Mouse (Mus musculus) limb, embryonic 15.5 days (tissue): ENCODE measurements around the gene Theg. TPM values are rescaled to one million over a fixed set of nuclear protein-coding genes. Genes with fewer than 3 reads are reported as not detected.
A peak's percentile ranks its signal among the peaks of the same experiment; 100 is the strongest.

Experiments used
- ATAC-seq: fragments of 200-750 bp; cut with Nextera tagmentation; 2 replicates; pipeline ENCODE4 v1.8.0; 2017; ENCODE audit warnings: low read depth, moderate TSS enrichment; ENCODE audit not compliant: insufficient number of reproducible peaks, low FRiP score, low TSS enrichment
- H3K27ac ChIP-seq: fragments of 300-500 bp; sonication (generic); 2 replicates; pipeline ENCODE4 v1.5.1; 2015; ENCODE audit warnings: moderate library complexity, mild to moderate bottlenecking, inconsistent platforms
- H3K27me3 ChIP-seq: fragments of 300-500 bp; sonication (generic); 2 replicates; pipeline ENCODE4 v1.6.1; 2015; ENCODE audit warnings: inconsistent platforms
- H3K36me3 ChIP-seq: fragments of 300-500 bp; sonication (generic); 2 replicates; pipeline ENCODE4 v1.6.1; 2015; ENCODE audit warnings: inconsistent platforms
- H3K4me1 ChIP-seq: fragments of 300-500 bp; sonication (generic); 2 replicates; pipeline ENCODE4 v1.6.1; 2015; ENCODE audit warnings: inconsistent platforms
- H3K4me2 ChIP-seq: fragments of 300-500 bp; sonication (generic); 2 replicates; pipeline ENCODE4 v1.6.1; 2015; ENCODE audit warnings: mild to moderate bottlenecking, inconsistent platforms
- H3K4me3 ChIP-seq: fragments of 300-500 bp; sonication (generic); 2 replicates; pipeline ENCODE4 v1.5.1; 2015; ENCODE audit warnings: mild to moderate bottlenecking, inconsistent platforms
- H3K9ac ChIP-seq: fragments of 300-500 bp; sonication (generic); 2 replicates; pipeline ENCODE4 v1.6.1; 2015; ENCODE audit warnings: inconsistent platforms
- H3K9me3 ChIP-seq: fragments of 300-500 bp; sonication (generic); 2 replicates; pipeline ENCODE4 v1.6.1; 2016; ENCODE audit warnings: inconsistent platforms
- WGBS: fragments of 180-500 bp; shearing (Covaris S2); methylation state at CpG from one replicate; pipeline ENCODE4 v1.1.7; 2015; 5-methylcytosine and 5-hydroxymethylcytosine counted together
- polyA plus RNA-seq: library from polyadenylated mRNA; unstranded; fragments of >200 nt; fragmentation: Nextera tagmentation; extraction: Ambion mirVana; gene quantifications from 2 replicates; pipeline ENCODE4 v1.2.1, GENCODE M21; 2015

The Theg gene
- polyA plus RNA-seq, 1 experiment from 2014 or later, result not detected

DNA sequence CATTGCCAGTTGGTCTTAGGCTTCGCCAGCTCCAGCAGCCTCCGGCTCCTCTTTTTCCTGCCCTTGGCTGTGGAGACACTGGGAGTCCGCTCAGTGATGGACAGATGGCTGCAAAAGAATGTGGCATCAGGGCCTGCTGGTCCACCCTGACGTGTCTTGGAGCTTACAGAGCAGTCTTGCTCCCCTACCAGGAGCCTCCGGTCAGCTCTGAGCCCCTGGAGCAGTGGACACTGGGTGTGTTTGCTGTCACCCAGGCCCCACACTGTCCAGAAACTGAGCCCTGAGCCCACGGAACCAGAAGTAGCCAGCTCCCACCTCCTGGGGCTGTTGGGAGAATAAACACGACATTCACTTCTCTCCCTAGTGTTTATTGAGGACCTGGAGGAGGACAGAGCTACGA lies 888 bp downstream of the Theg start:
- no peaks in the 10 kb centered on the region for H3K27me3 ChIP-seq
- peak; percentile 36; the same call in 1 of the 2 replicates for ATAC-seq
- no peaks in the 10 kb centered on the region for H3K9me3 ChIP-seq

DNA sequence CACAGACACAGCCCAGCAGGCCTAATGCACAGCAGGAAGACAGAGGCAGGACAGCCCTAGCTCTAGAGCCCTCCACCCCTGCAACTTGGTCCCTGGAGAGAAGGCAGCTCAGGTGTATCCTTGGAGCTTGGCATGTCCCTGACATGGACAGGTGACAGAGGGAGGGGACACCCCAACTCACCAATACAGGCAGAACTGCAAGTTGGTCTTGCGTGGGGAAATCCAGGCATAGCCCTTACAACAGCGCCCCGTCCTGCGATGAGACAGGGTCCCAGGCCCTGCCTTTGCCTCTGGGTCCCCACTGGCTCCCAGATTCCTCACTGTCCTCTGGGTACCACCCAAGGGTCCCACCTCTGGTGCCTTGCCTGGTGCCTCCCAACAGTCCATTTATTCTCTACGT lies 1.4 kb downstream of the Theg start:
- no peaks in the 10 kb centered on the region for H3K27me3 ChIP-seq
- H3K4me1 ChIP-seq, result no peaks in the 10 kb centered on the region
- WGBS, result 88% methylated on average over 5 of the region's 5 CpGs
- no peaks in the 10 kb centered on the region for H3K36me3 ChIP-seq
- H3K27ac ChIP-seq, result no peak overlapping the region
- H3K9me3 ChIP-seq, result no peaks in the 10 kb centered on the region
- no peak overlapping the region for H3K9ac ChIP-seq
- no peak overlapping the region for H3K4me3 ChIP-seq
- no peak overlapping the region for H3K4me2 ChIP-seq
- 0 out of 2 replicates have a peak, but pooled peaks have one; percentile 10 for ATAC-seq

More for the DNA sequence above, 888 bp downstream of the Theg start:
- 75% methylated on average over 8 of the region's 8 CpGs for WGBS
- no peak overlapping the region for H3K4me2 ChIP-seq
- no peak overlapping the region for H3K4me3 ChIP-seq
- no peak overlapping the region for H3K27ac ChIP-seq
- H3K4me1 ChIP-seq, result no peaks in the 10 kb centered on the region
- H3K9ac ChIP-seq, result no peak overlapping the region
- no peaks in the 10 kb centered on the region for H3K36me3 ChIP-seq

DNA sequence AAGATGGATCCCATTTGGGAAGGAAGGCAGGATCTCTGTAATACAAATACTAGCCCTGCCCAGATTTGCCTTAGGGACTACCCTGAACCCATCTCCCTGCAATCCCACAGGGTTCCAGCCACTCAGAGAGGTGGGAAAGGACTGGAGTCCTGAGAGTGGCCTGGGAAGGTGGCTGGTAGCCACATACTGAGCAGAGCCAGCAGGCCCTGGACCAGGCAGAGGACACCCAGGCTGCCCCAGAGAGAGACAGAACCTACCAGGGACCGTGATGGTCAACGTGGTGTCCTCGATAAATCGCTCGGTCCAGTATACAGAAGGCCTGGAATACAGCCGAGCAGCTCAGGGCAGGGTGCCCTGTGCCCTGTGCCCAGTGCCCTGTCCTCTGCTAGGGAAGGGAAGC lies 2.0 kb downstream of the Theg start:
- Histone ChIP-seq H3K4me2 (no peak overlapping the region), H3K4me1 (no peaks in the 10 kb centered on the region), H3K27ac (no peak overlapping the region), H3K36me3 (no peaks in the 10 kb centered on the region), H3K4me3 (no peak overlapping the region), H3K9ac (no peak overlapping the region), H3K9me3 (no peaks in the 10 kb centered on the region), H3K27me3 (no peaks in the 10 kb centered on the region)
- 92% methylated on average over 6 of the region's 6 CpGs for WGBS
- ATAC-seq, result 0 out of 2 replicates have a peak, but pooled peaks have one; percentile 27

DNA sequence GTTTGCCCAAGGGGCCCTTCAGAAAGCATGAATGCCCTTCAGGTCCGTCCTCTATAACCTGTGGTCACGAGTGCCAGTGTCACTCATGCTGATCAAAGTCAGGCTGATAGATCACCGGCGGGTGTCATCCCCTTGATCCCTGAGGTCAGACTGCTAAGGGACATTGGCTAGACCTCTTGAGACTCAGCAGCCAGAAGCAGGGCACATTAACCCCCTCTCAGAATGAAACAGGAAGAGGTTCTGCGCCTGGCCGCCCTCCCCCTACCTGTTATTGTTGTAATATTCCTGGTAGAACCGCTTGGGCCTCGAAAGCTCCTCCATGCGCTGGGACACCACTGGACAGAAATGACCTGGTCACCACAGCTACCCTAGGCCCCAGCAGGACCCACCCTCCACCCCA lies 2.7 kb downstream of the Theg start:
- Histone ChIP-seq H3K4me3 (no peak overlapping the region), H3K27me3 (no peaks in the 10 kb centered on the region), H3K9ac (no peak overlapping the region), H3K9me3 (no peaks in the 10 kb centered on the region), H3K27ac (no peak overlapping the region), H3K4me2 (no peak overlapping the region), H3K4me1 (no peaks in the 10 kb centered on the region), H3K36me3 (no peaks in the 10 kb centered on the region)
- WGBS, result 82% methylated on average over 9 of the region's 9 CpGs
- no peak for ATAC-seq

DNA sequence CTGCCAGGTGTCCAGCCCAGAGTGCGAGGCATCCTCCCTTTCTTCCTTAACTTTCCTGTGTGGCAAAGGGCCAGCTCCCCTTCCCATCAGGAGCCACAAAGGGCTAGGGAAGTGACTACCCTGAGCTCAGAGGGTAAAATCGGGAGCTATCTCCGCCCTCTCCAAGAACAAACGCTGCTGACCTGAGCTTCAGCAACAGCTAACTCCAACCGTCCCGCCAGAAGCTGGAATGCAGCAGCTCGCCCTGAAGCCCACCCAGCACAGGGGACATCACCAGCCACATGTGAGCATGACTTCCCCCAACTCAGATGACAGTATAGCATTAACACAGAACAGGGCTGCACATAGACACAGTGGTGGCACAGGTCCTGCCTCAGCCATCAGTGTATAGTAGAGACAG lies 3.1 kb downstream of the Theg start:
- no peak for ATAC-seq
- 54% methylated on average over 7 of the region's 7 CpGs for WGBS
- H3K36me3 ChIP-seq, result no peaks in the 10 kb centered on the region

DNA sequence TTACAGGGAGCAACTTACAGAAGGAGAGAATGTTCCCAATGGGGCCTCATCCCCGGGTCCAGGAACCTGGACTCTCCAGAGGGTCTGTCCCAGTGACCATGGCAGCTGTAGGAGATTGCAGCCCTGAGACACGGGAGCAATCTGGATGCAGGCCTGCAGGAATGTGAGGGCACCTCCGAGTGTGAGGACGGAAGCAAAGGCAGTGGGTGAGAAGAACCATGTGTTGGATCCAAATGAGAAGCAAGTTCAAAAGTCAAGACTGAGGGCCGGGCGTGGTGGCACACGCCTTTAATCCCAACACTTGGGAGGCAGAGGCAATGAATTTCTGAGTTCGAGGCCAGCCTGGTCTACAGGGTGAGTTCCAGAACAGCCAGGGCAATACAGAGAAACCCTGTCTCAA lies 5.6 kb downstream of the Theg start:
- no peaks in the 10 kb centered on the region for H3K9me3 ChIP-seq
- H3K27ac ChIP-seq, result no peak overlapping the region
- H3K36me3 ChIP-seq, result no peaks in the 10 kb centered on the region
- no peak overlapping the region for H3K4me2 ChIP-seq
- ATAC-seq, result no peak
- peaks cover 9% of the 10 kb centered on the region; the same call in 1 of the 2 replicates for H3K27me3 ChIP-seq
- H3K4me1 ChIP-seq, result no peaks in the 10 kb centered on the region
- 82% methylated on average over 8 of the region's 8 CpGs for WGBS
- H3K9ac ChIP-seq, result no peak overlapping the region
- H3K4me3 ChIP-seq, result no peak overlapping the region

More for the DNA sequence above, 3.1 kb downstream of the Theg start:
- Histone ChIP-seq H3K27me3 (no peaks in the 10 kb centered on the region), H3K4me1 (no peaks in the 10 kb centered on the region), H3K9me3 (no peaks in the 10 kb centered on the region), H3K4me2 (no peak overlapping the region), H3K9ac (no peak overlapping the region), H3K27ac (no peak overlapping the region), H3K4me3 (no peak overlapping the region)

DNA sequence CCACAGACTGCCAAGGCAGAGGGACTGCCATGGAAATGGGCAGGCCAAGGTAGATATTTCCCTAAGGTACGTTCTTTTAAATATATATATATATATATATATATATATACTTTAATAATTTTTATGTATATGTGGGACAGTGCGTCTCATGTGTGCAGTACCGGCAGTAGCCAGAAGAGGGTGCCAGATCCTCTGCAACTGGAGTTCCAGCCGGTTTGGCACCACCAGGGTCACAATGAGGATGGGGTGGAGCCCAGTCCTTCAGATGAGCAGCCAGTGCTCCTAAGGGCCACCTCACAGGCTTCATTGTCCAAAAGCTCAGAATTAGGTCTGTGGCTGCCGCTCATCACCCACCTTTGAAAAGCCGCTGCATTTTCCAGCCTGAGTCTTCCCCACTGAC lies 6.3 kb downstream of the Theg start:
- Histone ChIP-seq H3K9me3 (no peaks in the 10 kb centered on the region), H3K27ac (no peak overlapping the region), H3K4me3 (no peak overlapping the region), H3K36me3 (no peaks in the 10 kb centered on the region), H3K27me3 (peaks cover 9% of the 10 kb centered on the region; the same call in 1 of the 2 replicates), H3K9ac (no peak overlapping the region), H3K4me1 (no peaks in the 10 kb centered on the region), H3K4me2 (no peak overlapping the region)
- ATAC-seq, result no peak
- WGBS, result 42% methylated on average over 6 of the region's 6 CpGs

DNA sequence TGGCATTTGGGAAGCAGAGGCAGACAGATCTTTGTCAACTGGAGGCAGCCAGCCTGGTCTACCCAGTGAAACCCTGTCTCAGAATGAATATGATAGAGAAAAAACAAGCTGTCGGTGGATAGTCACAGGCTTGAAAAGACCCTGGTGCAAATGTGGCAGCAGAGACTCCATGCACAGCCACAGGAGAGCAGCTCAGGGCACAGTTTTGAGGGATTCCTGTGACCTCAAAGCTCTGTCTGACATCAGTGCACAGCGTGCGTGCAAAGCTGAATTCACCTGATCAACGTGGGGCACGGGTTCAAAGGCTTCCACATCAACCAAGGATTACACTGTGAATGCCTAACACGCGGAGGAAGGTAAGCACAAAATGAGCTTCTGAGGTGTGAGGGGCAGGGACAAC lies 6.8 kb downstream of the Theg start:
- WGBS, result 70% methylated on average over 7 of the region's 7 CpGs

DNA sequence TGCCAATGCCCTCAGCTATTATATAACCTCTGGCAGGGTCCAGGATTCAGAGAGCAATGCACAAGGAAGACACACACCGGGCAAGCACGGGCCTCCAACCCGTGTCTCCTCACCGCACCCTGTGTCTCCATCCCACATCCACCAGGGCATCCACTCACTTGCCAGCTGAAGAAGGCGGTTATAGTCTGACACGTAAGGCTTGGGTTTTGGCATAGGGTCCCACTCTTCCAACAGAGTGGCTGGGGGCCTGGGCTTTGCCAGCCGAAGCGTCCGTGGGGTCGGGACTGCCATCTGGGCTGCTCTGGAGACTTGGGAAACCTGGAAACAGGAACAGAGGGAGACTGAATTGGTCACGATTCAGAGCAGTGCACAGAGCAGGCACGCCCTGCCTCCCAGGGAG lies 7.3 kb downstream of the Theg start:
- whole genome bisulfite sequencing, result 76% methylated on average over 12 of the region's 12 CpGs
- H3K4me1 ChIP-seq, result no peaks in the 10 kb centered on the region
- no peaks in the 10 kb centered on the region for H3K36me3 ChIP-seq
- no peaks in the 10 kb centered on the region for H3K9me3 ChIP-seq
- H3K9ac ChIP-seq, result no peak overlapping the region
- no peak for ATAC-seq
- H3K4me2 ChIP-seq, result no peak overlapping the region
- peaks cover 9% of the 10 kb centered on the region; the same call in 1 of the 2 replicates for H3K27me3 ChIP-seq
- H3K4me3 ChIP-seq, result no peak overlapping the region
- H3K27ac ChIP-seq, result no peak overlapping the region

More for the DNA sequence above, 6.8 kb downstream of the Theg start:
- H3K4me2 ChIP-seq, result no peak overlapping the region
- H3K9me3 ChIP-seq, result no peaks in the 10 kb centered on the region
- H3K27me3 ChIP-seq, result peaks cover 9% of the 10 kb centered on the region; the same call in 1 of the 2 replicates
- H3K4me1 ChIP-seq, result no peaks in the 10 kb centered on the region
- no peak for ATAC-seq
- H3K27ac ChIP-seq, result no peak overlapping the region
- H3K36me3 ChIP-seq, result no peaks in the 10 kb centered on the region
- no peak overlapping the region for H3K9ac ChIP-seq
- no peak overlapping the region for H3K4me3 ChIP-seq

DNA sequence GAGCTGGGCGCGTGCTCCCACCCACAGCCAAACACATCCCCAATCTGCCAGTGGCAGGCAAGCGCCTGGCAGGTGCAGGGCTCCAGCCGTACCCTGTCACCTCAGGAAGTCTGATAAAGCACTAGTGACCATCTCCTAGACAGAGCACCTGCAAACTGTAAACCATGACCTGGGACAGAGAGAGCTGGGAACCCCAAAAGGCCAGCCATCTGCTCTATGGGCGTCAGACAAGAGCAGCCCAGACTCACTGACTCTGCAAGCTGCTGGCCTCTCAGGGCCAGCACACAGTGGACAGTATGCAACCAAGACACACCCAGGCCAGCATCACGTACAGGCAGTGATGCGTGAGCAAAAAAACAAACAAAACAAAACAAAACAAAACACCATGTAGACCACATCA lies 8.2 kb downstream of the Theg start:
- no peak for ATAC-seq
- Histone ChIP-seq H3K9me3 (no peaks in the 10 kb centered on the region), H3K36me3 (no peaks in the 10 kb centered on the region), H3K4me1 (no peaks in the 10 kb centered on the region), H3K27me3 (peaks cover 9% of the 10 kb centered on the region; the same call in 1 of the 2 replicates), H3K9ac (no peak overlapping the region), H3K27ac (no peak overlapping the region), H3K4me2 (no peak overlapping the region), H3K4me3 (no peak overlapping the region)
- 72% methylated on average over 7 of the region's 7 CpGs for WGBS

DNA sequence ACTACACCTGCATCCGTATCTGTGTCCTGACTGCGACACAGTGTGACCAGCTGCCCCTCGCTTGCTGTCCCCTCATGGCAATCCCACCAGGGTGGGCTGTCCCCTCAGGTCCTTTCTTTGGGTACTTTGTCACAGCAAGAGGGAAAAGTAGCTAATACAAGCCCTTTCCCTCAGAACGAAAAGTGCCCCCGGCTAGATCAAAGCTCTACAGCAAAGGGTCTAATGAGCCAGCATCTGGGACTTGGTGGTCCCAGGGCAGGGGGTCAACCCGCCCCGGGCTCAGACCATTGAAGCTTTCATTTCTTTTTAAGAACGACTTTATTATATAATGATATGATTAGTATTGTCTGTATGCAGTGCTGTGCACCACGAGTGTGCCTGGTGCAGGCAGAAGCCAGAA lies 8.9 kb downstream of the Theg start:
- Histone ChIP-seq H3K27ac (no peak overlapping the region), H3K4me3 (no peak overlapping the region), H3K27me3 (peaks cover 9% of the 10 kb centered on the region; the same call in 1 of the 2 replicates), H3K36me3 (no peaks in the 10 kb centered on the region), H3K4me2 (no peak overlapping the region), H3K9ac (no peak overlapping the region), H3K4me1 (no peaks in the 10 kb centered on the region), H3K9me3 (no peaks in the 10 kb centered on the region)
- 49% methylated on average over 9 of the region's 9 CpGs for WGBS
- no peak for ATAC-seq

DNA sequence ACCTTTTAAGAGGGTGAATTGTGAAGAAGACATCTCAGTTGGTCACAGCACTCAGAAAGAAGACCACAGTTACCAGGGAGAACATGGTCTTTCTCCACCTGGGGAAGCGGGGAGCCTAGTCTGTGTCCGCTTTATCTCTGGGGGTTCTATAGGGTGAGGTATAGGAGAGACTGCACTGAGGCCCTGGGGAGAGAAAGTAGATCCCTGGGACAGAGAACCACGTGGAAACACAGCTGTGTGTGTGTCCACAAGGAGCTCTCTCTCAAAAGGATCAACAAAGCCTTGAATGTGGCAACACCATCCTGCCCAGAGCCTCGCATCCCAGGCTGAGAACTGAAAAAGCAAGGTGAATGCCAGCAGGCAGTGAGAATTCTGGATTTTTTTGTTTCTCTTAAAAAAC lies 9.8 kb downstream of the Theg start:
- no peak overlapping the region for H3K4me2 ChIP-seq
- WGBS, result 78% methylated on average over 4 of the region's 4 CpGs
- peaks cover 9% of the 10 kb centered on the region; the same call in 1 of the 2 replicates for H3K27me3 ChIP-seq
- H3K4me3 ChIP-seq, result no peak overlapping the region
- ATAC-seq, result no peak
- H3K4me1 ChIP-seq, result no peaks in the 10 kb centered on the region
- H3K9ac ChIP-seq, result no peak overlapping the region
- no peaks in the 10 kb centered on the region for H3K36me3 ChIP-seq
- H3K9me3 ChIP-seq, result no peaks in the 10 kb centered on the region
- H3K27ac ChIP-seq, result no peak overlapping the region

DNA sequence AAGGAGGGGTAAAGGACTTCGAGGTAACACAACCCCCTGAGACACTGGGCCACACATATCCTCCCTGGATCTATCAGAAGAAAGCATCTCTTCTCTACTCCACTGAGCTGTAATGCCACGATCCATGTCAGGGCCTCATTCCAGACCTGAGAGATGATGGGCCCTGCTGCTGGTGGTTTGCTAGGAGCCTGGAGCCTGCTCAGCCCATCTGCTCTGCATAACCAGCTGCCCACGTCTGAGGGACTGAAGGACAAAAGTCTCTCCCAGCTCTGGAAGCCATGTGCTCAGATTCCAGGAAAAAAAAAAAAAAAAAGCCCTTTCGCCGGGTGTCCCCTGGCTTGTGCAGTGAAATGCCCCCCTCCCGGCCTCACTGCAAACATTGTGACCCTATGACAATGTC lies 11.4 kb downstream of the Theg start:
- no peak overlapping the region for H3K27ac ChIP-seq
- H3K4me2 ChIP-seq, result no peak overlapping the region
- no peaks in the 10 kb centered on the region for H3K9me3 ChIP-seq
- no peaks in the 10 kb centered on the region for H3K36me3 ChIP-seq
- WGBS, result 76% methylated on average over 6 of the region's 6 CpGs
- H3K9ac ChIP-seq, result no peak overlapping the region
- no peak overlapping the region for H3K4me3 ChIP-seq
- ATAC-seq, result no peak
- H3K4me1 ChIP-seq, result no peaks in the 10 kb centered on the region
- H3K27me3 ChIP-seq, result peaks cover 9% of the 10 kb centered on the region; the same call in 1 of the 2 replicates
